Mouse (Mus musculus): Measurements from ENCODE around the gene Cox7a2l. TPM values are rescaled to one million over a fixed set of nuclear protein-coding genes. Genes with fewer than 3 reads are reported as not detected.

The Cox7a2l gene
- total RNA-seq (2012; rRNA removed) (267 and 310 TPM in 2 replicates), total RNA-seq (2014; rRNA removed) (371 and 386 TPM in 2 replicates), polyA plus RNA-seq (2012; ENCODE audit: insufficient read length, low read depth) (233 and 283 TPM in 2 replicates)

DNA sequence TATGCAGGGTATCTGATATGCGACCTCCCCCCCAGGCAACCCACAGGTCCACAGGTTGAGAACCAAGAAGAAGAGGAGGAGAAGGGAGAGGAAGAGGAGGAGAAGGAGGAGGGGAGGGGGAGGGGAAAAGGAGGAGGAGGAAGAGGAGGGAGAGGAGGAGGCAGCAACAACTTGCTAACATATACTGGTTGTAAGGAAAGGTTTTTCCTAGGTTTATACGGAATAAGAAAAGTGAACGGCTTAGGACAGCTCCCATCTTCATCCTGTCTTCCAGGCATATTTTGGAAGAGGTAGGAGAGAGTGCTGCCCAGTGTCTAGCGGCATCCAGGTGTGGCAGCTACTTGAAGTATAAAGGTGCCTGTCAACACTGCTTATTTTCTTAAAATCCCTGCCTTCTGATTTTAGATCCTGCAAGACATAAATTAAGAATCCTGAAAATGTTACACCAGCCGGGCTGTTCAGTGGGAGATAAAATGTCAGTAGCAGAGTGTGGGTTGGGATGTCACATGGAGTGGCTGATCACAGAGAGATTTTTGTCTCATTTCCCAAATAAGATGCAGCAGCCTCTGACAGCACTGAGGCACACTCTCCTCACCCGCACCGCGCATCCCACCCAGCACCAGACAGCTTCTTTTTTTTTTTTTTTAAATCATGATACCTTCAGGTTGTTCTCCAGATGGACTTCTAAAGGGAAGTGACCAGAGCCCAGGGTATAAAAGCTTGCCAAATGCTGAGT is at the start of gene Cox7a2l:
Gene Cox7a2l, minus strand, starts transcription at position 51 of the 736 bp plus-strand sequence.
- Histone ChIP-seq H3K36me3 (replicated peaks in 1 of 2; ENCODE audit: control insufficient read depth in 1 of 2, insufficient read depth in 1 of 2, low read length in 1 of 2) (no peaks in the 10 kb centered on the region), H3K9me3 (replicated peaks; ENCODE audit: low read length) (no peaks in the 10 kb centered on the region), H3K9ac (ENCODE audit: insufficient read depth, low read depth) (no peak within 1 kb of the TSS), H3K27ac (ENCODE audit: insufficient read depth, low read depth) (no peak within 1 kb of the TSS), H3K4me3 (replicated peaks in 1 of 3; ENCODE audit: low read depth in 2 of 3, low read length in 2 of 3, poor library complexity in 1 of 3) (no peak within 1 kb of the TSS), H3K4me1 (ENCODE audit: control insufficient read depth in 1 of 2, insufficient read depth in 2 of 2) (peaks cover 11 to 18% of the 10 kb centered on the region in 2 experiments), H3K27me3 (replicated peaks) (no peaks in the 10 kb centered on the region), H3K79me2 (replicated peaks; ENCODE audit: control insufficient read depth, extremely low read depth, insufficient read depth, poor library complexity, severe bottlenecking) (peaks cover 15% of the 10 kb centered on the region), H3K4me2 (ENCODE audit: insufficient read depth, low read depth, poor library complexity, severe bottlenecking) (no peak within 1 kb of the TSS)
- in situ Hi-C loops (cut with MboI; ENCODE audit: low pct_ligation_motif_present, low pct_unique_long_range_greater_than_20kb, low sequenced_read_pairs), result no loop called here
- dilution Hi-C loops (cut with MboI; ENCODE audit: extremely low pct_ligation_motif_present, extremely low pct_unique_long_range_greater_than_20kb, low sequenced_read_pairs), result no loop called here
- DNase-seq (ENCODE audit: extremely low read depth), result no peak
- TF ChIP-seq MEF2A (IDR thresholded peaks at IDR 0.05; ENCODE audit: borderline replicate concordance, low read depth, low read length) (no peak), HCFC1 (IDR thresholded peaks at IDR 0.05; ENCODE audit: low read depth, low read length) (no peak), GABPA (IDR thresholded peaks at IDR 0.05; ENCODE audit: insufficient replicate concordance, low read depth, low read length) (no peak), ZC3H11A (IDR thresholded peaks at IDR 0.05; ENCODE audit: low read depth, low read length) (no peak), SMC3 (IDR thresholded peaks at IDR 0.05; ENCODE audit: low read depth, low read length) (no peak), ZKSCAN1 (IDR thresholded peaks at IDR 0.05; ENCODE audit: borderline replicate concordance, low read depth, low read length) (no peak), NRF1 (IDR thresholded peaks at IDR 0.05; ENCODE audit: low read depth, low read length) (no peak), CTCF (conservative IDR thresholded peaks at IDR 0.05 in 1 of 2, IDR thresholded peaks at IDR 0.05 in 1 of 2; ENCODE audit: low read depth in 2 of 2, low read length in 2 of 2) (no peak), ZNF384 (IDR thresholded peaks at IDR 0.05; ENCODE audit: low read depth, low read length) (no peak), JUN (IDR thresholded peaks at IDR 0.05; ENCODE audit: insufficient read depth, low read depth, low read length) (no peak), UBTF (IDR thresholded peaks at IDR 0.05; ENCODE audit: low read depth, low read length) (no peak), E2F4 (IDR thresholded peaks at IDR 0.05; ENCODE audit: insufficient replicate concordance, low read depth, low read length) (no peak), POLR2A (IDR thresholded peaks at IDR 0.05; ENCODE audit: low read depth, low read length) (no peak), TBP (conservative IDR thresholded peaks at IDR 0.05; ENCODE audit: low read depth, low read length) (no peak)

DNA sequence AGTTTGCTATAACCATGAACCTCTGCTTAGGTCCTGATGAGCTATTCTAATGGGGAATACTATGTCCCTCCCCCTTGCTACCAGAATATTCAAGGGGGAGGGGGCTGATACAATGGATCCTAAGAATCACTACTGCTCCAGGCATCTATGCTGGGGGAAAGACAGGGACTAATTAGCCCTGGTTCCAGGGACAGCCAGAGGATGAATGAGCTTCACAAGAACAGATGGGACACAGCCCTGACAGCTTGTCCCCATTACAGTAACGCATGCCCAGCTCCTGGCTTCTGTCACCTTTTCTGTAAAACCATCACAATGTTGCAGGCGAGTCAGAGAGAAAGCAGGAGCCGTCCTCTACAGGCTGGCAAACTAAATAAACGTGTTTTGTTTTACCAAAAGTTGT is 48.4 kb upstream of the Cox7a2l start:
- no peaks in the 10 kb centered on the region for H3K9me3 ChIP-seq (replicated peaks; ENCODE audit: low read length)
- dilution Hi-C loops (cut with MboI; ENCODE audit: extremely low pct_ligation_motif_present, extremely low pct_unique_long_range_greater_than_20kb, low sequenced_read_pairs), result no loop called here
- H3K27me3 ChIP-seq (replicated peaks), result no peaks in the 10 kb centered on the region
- no peaks in the 10 kb centered on the region for H3K36me3 ChIP-seq (replicated peaks in 1 of 2; ENCODE audit: control insufficient read depth in 1 of 2, insufficient read depth in 1 of 2, low read length in 1 of 2)
- DNase-seq (ENCODE audit: extremely low read depth), result no peak
- no peak overlapping the region for H3K27ac ChIP-seq (ENCODE audit: insufficient read depth, low read depth)
- no peak overlapping the region for H3K4me2 ChIP-seq (ENCODE audit: insufficient read depth, low read depth, poor library complexity, severe bottlenecking)
- TF ChIP-seq USF2 (conservative IDR thresholded peaks at IDR 0.05; ENCODE audit: low read depth, low read length) (no peak), SIN3A (IDR thresholded peaks at IDR 0.05; ENCODE audit: low read length) (no peak), SMC3 (IDR thresholded peaks at IDR 0.05; ENCODE audit: low read depth, low read length) (no peak), EP300 (IDR thresholded peaks at IDR 0.05; ENCODE audit: low read length) (no peak), NELFE (IDR thresholded peaks at IDR 0.05; ENCODE audit: low read depth, low read length) (no peak)
- H3K4me1 ChIP-seq (ENCODE audit: control insufficient read depth in 1 of 2, insufficient read depth in 2 of 2), result peaks cover 4 to 6% of the 10 kb centered on the region in 2 experiments; a peak in 3 of 4 replicates
- in situ Hi-C loops (cut with MboI; ENCODE audit: low pct_ligation_motif_present, low pct_unique_long_range_greater_than_20kb, low sequenced_read_pairs), result no loop called here
- no peak overlapping the region for H3K4me3 ChIP-seq (replicated peaks in 1 of 3; ENCODE audit: low read depth in 2 of 3, low read length in 2 of 3, poor library complexity in 1 of 3)
- no peaks in the 10 kb centered on the region for H3K79me2 ChIP-seq (replicated peaks; ENCODE audit: control insufficient read depth, extremely low read depth, insufficient read depth, poor library complexity, severe bottlenecking)
- H3K9ac ChIP-seq (ENCODE audit: insufficient read depth, low read depth), result no peak overlapping the region
